Mouse (Mus musculus): Measurements from ENCODE around the gene Phf11c. TPM values are rescaled to one million over a fixed set of nuclear protein-coding genes. Genes with fewer than 3 reads are reported as not detected.
"Not testable (repeated sequence)": the region's sequence is repeated elsewhere in the genome, so short reads cannot be mapped to it uniquely, and the experiment has no call there.

Gene Phf11c
- 1 to 10 TPM in 1 of 2 experiments, under 1 TPM in 1; 0.65 to 1.2 TPM for total RNA-seq (2021)
- long read RNA-seq, experiment 1 = 0 reads
- long read RNA-seq, experiment 2 = 0 reads

- DNase-seq = no peak
Observed at GRCm38 (mm10) chr14:59395281-59395680, at the start of gene Phf11c. Gene Phf11c (minus strand): TSS chr14:59395381.

GRCm38 (mm10) chr14:59441472-59441805 is 46.3 kb upstream of the Phf11c start:
- no peak for DNase-seq

- DNase-seq = peak; percentile 94 to 97
Observed at GRCm38 (mm10) chr14:59440558-59441471, 45.6 kb upstream of the Phf11c start, which contains the start of the genes Setdb2 and Cab39l. Gene Setdb2 (minus strand): TSS chr14:59440884. Gene Cab39l (plus strand): TSS chr14:59440972.

- no peak for DNase-seq
Observed at GRCm38 (mm10) chr14:59440039-59440438, 44.9 kb upstream of the Phf11c start.

GRCm38 (mm10) chr14:59438505-59438904 is 43.3 kb upstream of the Phf11c start:
- DNase-seq = no peak

GRCm38 (mm10) chr14:59437398-59437797 is 42.2 kb upstream of the Phf11c start:
- DNase-seq = no peak

GRCm38 (mm10) chr14:59435206-59435605 is 40.0 kb upstream of the Phf11c start:
- DNase-seq = no peak

GRCm38 (mm10) chr14:59433902-59434301 is 38.7 kb upstream of the Phf11c start:
- DNase-seq = no peak

- DNase-seq = no peak
Observed at GRCm38 (mm10) chr14:59430556-59430955, 35.4 kb upstream of the Phf11c start.

GRCm38 (mm10) chr14:59422912-59423663 is 27.9 kb upstream of the Phf11c start:
- no peak for DNase-seq

GRCm38 (mm10) chr14:59418171-59418570 is 23.0 kb upstream of the Phf11c start:
- peak; percentile 38 to 50 for DNase-seq

GRCm38 (mm10) chr14:59414979-59415378 is 19.8 kb upstream of the Phf11c start:
- not testable (repeated sequence) for DNase-seq

GRCm38 (mm10) chr14:59396999-59397398 is 1.8 kb upstream of the Phf11c start:
- DNase-seq = peak in 1 of 2 experiments; percentile 18

- peak; percentile 24 to 25 for DNase-seq
Observed at GRCm38 (mm10) chr14:59390181-59390580, 5.0 kb downstream of the Phf11c start.

- DNase-seq = no peak
Observed at GRCm38 (mm10) chr14:59389532-59389931, 5.6 kb downstream of the Phf11c start.

- DNase-seq = no peak
Observed at GRCm38 (mm10) chr14:59370348-59371068, 24.7 kb downstream of the Phf11c start.

- no peak for DNase-seq
Observed at GRCm38 (mm10) chr14:59366386-59367105, 28.6 kb downstream of the Phf11c start.

GRCm38 (mm10) chr14:59365244-59365644 is 29.9 kb downstream of the Phf11c start, which contains the start of gene Phf11d:
Gene Phf11d (minus strand): TSS chr14:59365470.
- DNase-seq = peak; percentile 82 to 88

- peak; percentile 18 to 44 for DNase-seq
Observed at GRCm38 (mm10) chr14:59341189-59341588, 54.0 kb downstream of the Phf11c start, which contains the start of gene Phf11b. Gene Phf11b (minus strand): TSS chr14:59341351.

- no peak for DNase-seq
Observed at GRCm38 (mm10) chr14:59339541-59339940, 55.6 kb downstream of the Phf11c start.

GRCm38 (mm10) chr14:59336056-59336455 is 59.1 kb downstream of the Phf11c start:
- not testable (repeated sequence) for DNase-seq
